Mouse (Mus musculus): ENCODE data around the gene Ergic1.
A peak's percentile ranks its signal among the peaks of the same experiment; 100 is the strongest.

Ergic1 gene

DNA sequence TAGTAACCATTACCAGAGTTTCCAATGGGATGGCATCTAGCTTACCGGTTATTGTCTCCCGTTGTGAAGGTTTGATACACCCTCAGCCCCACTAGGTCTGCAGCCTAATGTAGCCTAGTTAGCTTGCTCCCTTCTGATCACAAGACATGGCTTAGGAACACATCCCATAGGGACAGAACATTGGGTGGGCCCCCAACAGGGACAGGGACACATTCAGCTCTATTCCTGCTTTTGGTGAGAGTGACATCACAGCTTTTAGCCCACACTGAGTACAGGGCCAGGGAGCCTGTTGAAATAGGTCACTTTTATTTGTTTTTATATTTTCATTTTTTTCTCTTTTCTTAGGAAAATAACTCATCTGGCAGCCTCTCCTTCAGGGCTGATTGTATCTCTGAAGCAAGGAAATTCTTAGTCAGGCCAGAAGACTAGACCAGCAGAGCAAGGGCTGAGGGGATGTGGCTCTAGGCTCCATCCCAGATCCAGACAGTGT is 64.3 kb downstream of the Ergic1 start:
- no peak for DNase-seq (ENCODE audit: low spot score in 2 of 2)

DNA sequence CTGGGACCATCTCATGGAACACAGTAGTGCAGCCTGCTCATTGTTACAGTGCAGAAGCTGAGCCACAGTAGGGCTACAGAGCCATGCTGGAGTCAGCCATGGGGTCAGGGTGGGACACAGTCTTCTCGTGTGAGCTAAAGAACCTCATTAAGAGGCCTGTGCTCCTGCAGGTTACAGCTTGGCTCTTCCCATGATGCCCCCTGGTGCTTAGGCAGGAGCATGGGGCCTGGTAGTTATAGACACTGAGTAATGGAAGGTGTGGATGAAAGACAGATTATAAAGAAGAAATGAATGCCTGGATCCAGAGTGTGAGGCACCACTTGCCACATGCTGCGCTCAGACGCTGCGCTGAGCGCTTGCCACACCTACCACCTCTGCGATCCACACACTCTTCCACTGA is 67.2 kb downstream of the Ergic1 start:
- no peak for DNase-seq (ENCODE audit: low spot score in 2 of 2)

DNA sequence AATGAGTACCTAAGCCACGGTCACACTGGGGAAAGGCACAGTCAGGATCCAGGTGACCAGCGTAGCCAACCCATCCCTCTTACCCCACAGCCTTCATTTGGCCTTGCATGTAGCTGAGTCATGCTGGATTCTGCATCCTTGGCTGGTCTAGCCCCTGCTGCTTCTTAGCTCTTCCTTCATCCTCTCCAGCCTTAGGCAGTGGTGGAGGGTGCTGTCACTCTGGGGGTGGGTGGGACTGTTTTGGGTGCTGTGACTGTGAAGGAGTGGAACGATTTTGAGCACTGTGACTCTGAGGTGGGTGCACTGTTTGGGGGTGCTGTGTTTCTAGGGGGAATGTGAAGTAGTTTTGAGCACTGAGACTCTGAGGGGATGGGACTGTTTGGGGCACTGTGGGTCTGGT is 67.6 kb downstream of the Ergic1 start:
- no peak for DNase-seq (ENCODE audit: low spot score in 2 of 2)

DNA sequence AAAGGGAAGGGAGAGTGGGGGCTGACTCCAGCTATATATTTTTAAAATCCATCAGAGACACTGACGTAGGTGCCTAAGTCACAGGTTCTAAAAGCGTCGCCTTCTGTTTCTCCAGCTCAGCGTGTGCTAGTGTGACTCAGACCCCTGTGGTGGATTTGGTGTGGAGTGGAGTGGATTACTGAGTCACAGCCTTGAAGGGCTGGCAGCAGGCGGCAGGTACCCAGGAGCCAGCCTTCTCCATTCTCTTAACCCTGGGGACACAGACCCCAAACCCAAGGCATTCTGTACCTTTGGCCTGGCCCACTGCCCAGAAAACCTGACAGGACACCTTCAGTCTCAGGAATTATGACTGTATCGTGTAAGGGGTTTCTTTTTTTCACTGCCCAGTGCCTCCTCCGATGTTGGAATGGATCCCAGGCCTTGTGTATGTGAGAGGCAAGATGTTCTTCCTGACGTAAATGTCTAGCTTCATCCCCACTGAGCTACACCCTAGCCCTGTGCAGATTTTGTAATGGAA is 70.6 kb downstream of the Ergic1 start:
- DNase-seq (ENCODE audit: low spot score in 2 of 2) = peak; percentile 32 to 64

DNA sequence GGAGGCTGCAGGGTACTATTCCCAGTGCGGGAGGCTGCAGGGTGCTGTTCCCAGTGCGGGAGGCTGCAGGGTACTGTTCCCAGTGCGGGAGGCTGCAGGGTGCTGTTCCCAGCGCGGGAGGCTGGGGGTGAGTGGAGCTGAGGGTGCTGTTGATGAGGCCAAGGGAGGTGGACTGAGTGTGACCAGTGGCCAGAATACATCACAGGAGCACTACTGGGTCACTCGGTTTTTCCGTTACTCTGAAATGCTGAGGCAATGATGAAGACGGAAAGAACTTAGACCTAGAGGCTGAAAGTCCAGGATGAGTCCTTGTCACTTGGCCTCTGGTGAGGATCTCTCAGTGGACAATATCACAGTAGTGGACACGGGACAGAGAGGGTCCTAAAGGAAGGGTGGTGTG is 71.9 kb downstream of the Ergic1 start:
- no peak for DNase-seq (ENCODE audit: low spot score in 2 of 2)

DNA sequence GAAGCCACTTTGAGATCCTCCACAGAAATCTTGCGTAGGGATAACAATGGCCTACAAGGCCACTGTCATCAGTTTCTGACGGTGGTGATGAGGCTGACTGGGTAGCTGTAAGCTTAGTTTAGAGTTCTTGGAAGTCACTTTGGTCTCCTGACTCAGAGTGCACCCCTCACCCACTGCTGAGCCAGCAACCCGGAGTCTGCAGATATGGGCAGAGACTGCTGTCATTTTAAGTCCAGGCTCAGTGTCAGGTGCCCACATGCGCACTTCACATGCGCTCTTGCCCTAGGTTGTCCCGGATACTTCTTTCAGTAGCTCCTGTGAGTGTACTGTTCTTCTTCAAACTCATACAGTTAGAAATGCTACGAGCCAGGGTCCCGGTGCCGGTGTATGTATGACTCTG is 72.6 kb downstream of the Ergic1 start:
- DNase-seq (ENCODE audit: low spot score in 2 of 2) = no peak

DNA sequence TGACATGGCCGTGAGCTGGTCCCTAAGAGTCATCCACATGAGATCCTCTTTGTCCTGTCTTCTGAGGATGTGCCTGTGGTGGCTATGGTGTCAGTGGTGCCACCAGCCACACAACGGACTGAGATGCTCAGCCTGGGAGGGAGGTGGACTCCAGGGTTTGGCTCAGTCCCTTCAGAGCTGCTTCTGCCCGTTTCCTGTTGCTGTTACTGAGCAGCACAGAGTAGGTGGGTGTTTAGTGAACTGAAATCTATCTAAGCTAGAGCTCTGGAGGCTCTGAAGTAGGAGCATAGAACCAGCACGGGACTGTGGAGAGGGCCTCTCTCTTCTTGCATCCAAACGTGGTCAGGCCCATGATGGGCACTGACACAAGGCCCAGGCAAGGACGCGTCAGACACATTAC is 73.2 kb downstream of the Ergic1 start:
- DNase-seq (ENCODE audit: low spot score in 2 of 2) = no peak

DNA sequence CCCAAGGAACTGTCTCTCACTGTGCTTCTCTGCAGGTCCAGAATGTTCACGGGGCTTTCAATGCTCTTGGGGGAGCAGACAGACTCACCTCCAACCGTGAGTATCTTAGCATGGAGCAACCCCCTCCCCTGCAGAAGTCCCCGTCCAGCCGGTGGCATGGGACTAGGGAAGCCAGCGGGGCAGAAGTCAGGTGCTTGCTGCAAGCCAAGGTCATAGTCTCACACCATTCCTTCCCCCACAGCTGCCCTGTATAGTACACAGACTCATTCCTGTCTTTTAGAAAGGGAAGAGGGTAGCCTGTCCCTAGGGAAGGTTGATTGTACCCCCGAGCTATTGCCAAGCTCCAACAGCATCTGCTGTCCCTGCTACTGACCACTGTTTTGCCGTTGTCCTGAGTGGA is 74.7 kb downstream of the Ergic1 start:
- DNase-seq (ENCODE audit: low spot score in 2 of 2) = no peak

DNA sequence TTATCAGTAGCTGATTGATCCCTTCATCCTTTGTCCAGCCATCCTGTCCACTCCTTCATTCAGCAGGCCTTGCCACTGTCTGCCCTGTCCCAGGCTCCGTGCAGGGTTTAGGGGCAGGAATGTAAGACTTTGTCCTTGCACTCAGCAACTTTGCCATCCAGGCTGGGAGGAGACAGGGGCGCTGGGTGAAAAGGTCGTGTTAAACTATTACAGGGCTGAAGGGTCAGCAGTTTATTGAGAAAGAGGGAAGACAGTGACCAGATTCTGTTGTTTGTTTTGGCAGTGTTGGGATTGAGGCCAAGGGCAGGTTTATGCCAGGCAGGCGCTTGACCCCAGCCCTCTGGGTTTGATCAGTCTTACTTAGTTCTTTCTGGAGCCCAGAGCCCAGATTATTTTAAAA is 76.6 kb downstream of the Ergic1 start:
- no peak for DNase-seq (ENCODE audit: low spot score in 2 of 2)

DNA sequence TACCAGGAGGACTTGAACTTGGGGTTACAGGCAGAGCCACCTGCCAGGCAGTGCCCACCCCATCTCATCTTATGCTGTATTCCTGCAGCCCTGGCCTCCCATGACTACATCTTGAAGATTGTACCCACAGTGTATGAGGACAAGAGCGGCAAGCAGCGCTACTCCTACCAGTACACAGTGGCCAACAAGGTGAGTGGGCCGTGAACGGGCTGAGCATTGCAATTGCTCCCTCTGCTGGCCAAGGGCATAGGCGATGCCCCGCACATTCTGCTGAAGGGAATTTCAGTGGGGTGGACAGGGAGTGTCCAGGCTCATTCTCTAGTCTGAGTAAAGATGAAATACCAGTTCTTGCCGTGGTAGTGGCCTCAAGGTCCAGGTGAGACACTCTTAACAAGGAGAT is 77.4 kb downstream of the Ergic1 start:
- DNase-seq (ENCODE audit: low spot score in 2 of 2) = peak in 1 of 2 experiments; percentile 61

DNA sequence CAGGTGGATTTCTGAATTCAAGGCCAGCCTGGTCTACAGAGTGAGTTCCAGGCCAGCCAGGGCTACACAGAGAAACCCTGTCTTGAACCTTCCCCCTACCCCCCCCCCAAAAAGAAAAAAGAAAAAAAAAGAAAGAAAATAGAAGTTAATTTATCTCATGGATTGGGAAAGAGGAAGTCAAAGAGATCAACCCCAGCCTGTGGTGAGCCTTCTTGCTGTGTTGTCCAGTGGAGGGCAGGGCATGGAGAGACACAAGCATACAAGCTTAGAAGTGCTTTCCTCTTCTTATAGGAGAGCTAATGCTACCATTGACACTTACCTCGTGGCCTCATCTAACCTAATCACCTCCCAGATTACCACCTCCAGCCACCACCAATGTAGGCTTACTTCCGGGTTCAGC is 78.5 kb downstream of the Ergic1 start:
- DNase-seq (ENCODE audit: low spot score in 2 of 2) = no peak

DNA sequence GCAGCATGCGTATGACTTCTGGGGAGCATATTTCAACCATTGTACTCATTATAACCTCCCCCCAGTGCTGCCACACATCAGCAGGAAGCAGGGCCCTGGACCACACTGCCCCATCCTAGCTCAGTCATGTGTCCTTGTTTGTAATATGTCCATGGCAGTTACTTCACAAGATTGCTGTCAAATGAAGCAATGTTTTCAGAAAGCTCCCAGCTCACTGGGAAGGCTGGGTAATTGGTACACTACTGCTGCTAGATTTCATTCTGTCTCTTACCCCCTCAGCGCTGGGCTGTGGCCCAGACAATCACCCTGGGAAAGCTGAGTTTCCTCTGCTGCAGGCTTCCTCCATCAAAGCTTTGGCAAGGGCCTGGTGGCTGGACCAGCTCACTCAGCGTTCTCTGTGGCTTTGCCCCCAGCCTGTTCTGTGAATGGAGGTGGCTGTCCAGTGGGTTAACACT is 79.0 kb downstream of the Ergic1 start:
- no peak for DNase-seq (ENCODE audit: low spot score in 2 of 2)

DNA sequence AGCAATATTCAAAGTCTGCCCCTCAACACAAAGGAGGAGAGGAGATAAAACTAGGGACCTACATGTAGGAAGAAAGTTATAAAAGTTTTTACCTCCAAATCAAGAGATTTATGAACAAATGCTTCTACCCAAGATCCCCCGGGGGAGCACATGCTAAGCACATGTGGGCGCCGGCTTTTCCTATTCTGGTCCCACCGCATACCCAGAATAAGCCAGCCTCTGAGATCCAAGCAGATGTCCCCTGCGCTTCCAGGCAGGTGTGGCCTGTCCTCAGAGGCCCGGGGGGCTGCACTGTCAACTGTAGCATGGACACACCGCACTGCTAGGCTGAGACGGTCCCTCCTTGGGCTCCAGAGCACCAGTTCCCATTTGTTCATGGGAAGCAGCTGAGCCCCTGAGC is 82.2 kb downstream of the Ergic1 start:
- no peak for DNase-seq (ENCODE audit: low spot score in 2 of 2)

DNA sequence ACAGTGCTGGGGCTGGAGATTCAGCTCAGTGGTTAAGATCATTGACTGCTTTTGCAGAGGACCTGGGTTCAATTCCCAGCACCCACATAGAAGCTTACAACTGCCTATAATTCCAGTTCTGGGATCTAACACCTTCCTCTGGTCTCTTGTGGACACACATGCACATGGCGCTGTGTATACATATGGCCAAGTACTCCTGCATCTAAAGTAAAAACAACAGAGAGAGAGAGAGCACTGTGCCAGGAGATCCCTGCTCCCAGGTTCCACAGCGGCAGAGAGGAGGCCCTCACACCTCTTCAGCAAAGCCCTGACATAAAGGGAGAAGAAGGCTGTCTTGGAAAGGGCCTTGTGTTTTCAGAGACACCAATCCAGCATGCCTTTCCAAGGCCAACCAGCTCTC is 82.7 kb downstream of the Ergic1 start:
- DNase-seq (ENCODE audit: low spot score in 2 of 2) = no peak

DNA sequence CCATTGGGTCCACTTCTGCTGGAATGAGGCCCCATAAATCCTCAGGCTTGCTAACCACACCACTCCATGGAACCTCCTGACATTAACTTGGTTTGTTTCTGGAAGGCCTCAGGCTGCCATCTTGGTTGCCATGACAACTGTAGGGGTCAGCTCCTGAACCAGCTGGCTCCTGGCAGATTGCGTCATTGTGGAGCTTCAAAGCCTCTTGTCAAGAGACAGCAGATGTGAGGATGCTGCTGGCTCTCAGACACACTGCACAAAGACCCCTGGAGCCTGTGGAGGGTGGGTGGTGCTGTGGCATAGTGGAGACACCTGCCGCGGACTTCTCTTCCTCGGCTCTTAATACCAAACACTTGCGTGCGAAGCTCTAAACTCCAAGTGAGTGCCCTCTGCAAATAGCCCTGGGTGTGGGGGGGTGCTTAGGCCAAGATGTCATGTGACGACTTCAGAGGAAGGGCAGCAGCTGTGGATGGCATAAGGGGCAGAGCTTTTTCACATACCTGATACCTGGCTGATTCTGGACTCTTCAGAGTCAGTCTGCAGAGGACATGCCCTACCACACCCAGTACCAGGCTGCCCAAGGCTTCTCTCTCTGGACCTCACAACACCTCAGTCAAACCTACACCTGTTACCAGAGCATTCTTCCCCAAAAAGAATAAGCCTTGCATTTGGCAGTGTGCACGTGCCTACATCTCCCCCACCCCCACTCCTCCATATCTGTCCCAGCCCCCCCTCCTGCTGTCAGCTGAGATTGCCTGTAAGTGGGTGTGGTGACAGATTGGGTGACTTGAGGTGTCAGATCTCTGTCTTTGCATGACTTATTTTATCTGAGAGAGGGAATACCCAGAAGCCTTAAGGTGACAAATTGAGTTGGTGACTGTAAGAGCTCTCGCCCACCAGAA is 83.5 kb downstream of the Ergic1 start:
- no peak for DNase-seq (ENCODE audit: low spot score in 2 of 2)

DNA sequence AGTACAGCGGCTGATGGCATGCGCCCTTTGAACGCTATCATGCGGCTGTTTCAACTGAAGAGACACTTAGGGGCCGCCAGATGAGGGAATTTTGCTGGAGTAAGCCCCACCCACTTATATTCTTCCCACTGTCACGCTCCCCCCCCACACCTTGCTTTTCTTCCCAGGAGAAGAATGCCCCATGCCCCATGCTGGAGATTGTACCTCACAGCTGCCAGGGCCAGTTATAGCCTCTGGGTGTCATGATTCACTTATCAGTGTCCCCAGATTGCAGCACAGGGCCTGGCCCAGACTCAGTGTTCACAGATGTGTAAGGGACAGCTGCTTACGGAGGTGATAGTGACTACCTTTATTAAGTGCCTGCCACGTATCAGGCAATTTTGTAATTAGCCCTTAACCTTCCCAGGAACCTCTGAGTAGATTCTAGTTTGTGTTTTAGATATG is 84.1 kb downstream of the Ergic1 start:
- DNase-seq (ENCODE audit: low spot score in 2 of 2) = no peak

DNA sequence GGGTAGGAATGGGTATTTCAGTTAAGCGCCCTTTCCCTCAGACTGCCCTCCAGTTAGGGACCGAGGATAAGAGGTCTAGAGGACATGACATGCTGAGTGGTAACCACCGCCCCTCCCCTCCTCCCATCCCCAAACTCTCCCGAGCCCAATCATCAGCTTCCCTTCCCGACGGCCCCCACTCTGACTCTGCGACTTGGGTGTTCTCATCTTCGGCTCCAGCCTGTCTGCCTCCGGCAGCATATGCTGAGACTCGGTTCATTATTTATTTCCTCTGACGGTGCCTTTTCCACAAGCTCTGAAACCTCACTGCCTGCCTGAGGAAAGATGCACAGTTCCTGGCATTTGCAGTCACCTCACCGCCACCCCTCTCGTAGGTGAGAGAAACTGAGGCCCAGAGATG is 86.0 kb downstream of the Ergic1 start:
- DNase-seq (ENCODE audit: low spot score in 2 of 2) = no peak

DNA sequence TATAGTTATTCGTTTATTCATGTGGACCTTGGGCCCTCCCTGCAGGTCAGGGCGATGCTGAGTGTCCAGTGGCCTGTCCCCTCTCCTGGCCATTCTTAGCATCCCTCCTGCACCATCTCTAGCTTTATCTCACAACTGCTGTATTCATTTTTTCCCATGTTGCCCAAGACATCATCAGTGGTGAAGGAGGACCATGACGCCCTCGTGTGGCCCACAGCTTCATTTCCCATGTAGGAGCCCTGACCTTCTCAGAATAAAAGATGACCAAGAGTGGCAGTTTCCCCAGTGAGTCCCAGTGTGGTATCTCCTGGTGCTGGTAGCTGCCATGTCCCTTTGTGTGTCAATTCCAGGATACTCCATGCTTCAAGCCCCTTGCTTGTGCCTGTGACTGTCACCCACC is 88.3 kb downstream of the Ergic1 start:
- no peak for DNase-seq (ENCODE audit: low spot score in 2 of 2)

DNA sequence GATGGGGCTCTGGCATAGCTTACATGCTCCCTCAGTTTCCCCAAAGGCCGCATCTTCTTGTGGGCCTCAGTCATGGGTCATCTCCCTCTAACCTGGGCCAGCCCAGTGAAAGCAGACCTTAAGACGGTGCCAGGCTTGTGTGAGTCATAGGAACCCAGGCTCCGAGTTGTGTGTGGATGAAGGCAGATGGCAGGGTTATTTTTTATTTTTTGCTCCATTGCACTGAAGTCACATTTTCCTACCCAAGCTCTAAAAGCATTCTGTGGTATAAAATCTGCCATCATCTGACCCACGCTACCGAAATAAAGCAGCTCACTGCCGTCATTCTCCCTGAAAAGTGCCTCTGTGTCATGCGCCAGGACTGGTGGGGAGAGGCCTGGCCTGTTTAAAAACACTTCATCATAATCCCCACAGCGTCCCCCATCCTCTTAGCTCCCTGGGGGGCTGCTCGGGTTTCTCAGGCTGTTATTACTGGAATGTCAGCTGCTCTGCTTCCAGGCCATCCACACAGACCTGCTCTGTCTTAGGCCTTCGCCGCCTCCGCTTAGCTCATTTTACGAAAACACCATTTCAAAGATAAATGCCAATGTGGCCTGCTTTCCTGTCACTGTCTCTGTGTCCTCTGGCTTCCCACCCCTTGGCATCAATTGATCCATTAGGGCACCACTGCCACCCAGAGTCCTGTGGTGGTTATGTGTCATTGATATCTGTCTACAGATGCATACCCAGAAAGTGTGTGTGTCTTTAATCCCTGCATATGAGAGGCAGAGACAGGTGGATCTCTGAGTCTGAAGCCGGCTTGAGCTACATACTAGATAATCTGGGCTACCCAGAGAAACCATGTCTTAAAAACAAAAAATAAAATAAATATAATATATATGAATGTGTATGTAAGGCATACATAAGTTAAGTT is 89.4 kb downstream of the Ergic1 start:
- peak in 1 of 2 experiments; percentile 56 for DNase-seq (ENCODE audit: low spot score in 2 of 2)

DNA sequence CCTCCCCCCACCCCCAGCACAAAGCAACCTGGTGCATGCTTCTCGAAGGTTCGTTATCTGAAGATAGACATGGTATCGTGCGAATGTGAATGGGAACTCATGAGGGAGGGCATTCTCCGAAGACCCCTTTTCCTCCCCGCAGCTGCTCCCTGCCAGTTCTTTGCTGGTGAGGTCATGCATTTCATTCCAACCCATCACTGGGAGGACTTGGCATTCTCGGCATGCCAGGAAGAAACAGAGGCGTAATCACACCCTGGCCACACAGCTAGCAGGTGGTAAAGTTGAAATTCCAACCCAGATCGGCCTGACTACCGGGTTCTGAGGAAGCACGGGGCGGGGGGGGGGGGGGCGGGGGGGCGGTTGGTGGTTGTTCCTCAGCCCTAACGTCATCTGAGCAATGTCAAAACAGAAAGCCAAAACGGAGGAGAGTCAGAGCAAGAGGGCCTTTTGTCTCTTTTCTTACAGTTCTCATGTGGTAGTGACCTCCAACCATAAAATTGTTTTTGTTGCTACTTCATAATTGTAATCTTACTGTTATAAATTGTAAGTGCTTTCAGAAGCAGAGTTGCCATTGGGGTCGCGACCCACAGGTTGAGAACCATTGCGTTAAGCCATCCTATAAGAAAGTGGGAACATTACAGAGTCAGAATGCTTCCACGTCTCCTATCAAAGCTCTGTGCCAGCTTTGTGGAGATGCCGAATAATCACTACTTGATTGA is 97.7 kb downstream of the Ergic1 start:
- DNase-seq (ENCODE audit: low spot score in 2 of 2) = no peak

DNA sequence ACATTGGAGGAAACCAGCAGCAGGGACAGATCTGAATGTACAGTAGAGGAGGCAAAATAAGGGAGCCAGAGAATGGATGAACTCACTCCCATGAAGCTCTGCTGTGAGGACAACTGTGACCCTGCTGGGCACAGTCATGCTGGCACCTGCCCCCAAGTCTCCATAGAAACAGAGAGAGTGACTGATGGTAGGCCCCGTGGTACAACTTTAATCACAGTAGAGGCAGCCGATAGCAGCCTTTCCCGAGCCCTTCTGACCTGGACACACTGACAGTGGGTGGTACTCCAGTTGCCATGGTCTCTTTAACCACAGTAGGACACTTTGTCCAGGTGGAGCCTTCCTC is 98.3 kb downstream of the Ergic1 start:
- DNase-seq (ENCODE audit: low spot score in 2 of 2) = no peak

Data from frontal cortex, postnatal 10 days (tissue).